Mouse (Mus musculus) left cerebral cortex, postnatal 36 days (tissue): ENCODE measurements around the gene RPS10-NUDT3. TPM values are rescaled to one million over a fixed set of nuclear protein-coding genes. Genes with fewer than 3 reads are reported as not detected.

Experiments
- DNase-seq, 2 experiments: peaks; one replicate each; pipeline ENCODE4 v3.0.0; 2021 to 2022; ENCODE audit warnings: low spot score in 2 of 2, mixed read lengths in 1 of 2
- intact Hi-C: fragments of 180-260 bp; cut with DNase I; formaldehyde crosslinking; loops from one replicate; pipeline ENCODE4 v1.15.1; 2025
- total RNA-seq, 2 experiments: library from RNA; stranded (reverse); gene quantifications; 2 replicates each; pipeline ENCODE4 v1.2.3; 2021

Gene RPS10-NUDT3
- total RNA-seq, 2 experiments from 2014 or later: not detected

- intact Hi-C loops: no loop called here
- no peak for DNase-seq
Observed at GRCm38 (mm10) chr17:27621161-27621560, 13.9 kb downstream of the RPS10-NUDT3 start.

GRCm38 (mm10) chr17:27615388-27615787 lies 19.6 kb downstream of the RPS10-NUDT3 start:
- intact Hi-C loops: no loop called here

GRCm38 (mm10) chr17:27613016-27613415 lies 22.0 kb downstream of the RPS10-NUDT3 start:
- DNase-seq: no peak
- intact Hi-C loops: no loop called here

More at GRCm38 (mm10) chr17:27615388-27615787, 19.6 kb downstream of the RPS10-NUDT3 start:
- DNase-seq: no peak

GRCm38 (mm10) chr17:27611994-27612393 lies 23.0 kb downstream of the RPS10-NUDT3 start:
- intact Hi-C loops: no loop called here
- no peak for DNase-seq

- DNase-seq: no peak
- intact Hi-C loops: no loop called here
Observed at GRCm38 (mm10) chr17:27611519-27611884, 23.5 kb downstream of the RPS10-NUDT3 start.

GRCm38 (mm10) chr17:27610679-27611518 lies 24.1 kb downstream of the RPS10-NUDT3 start:
- peak; percentile 74 to 79 for DNase-seq
- intact Hi-C loops: no loop called here

- intact Hi-C loops: no loop called here
- DNase-seq: no peak
Observed at GRCm38 (mm10) chr17:27609576-27609975, 25.4 kb downstream of the RPS10-NUDT3 start.

- intact Hi-C loops: no loop called here
- DNase-seq: peak in 1 of 2 experiments; percentile 32
Observed at GRCm38 (mm10) chr17:27603522-27604234, 31.3 kb downstream of the RPS10-NUDT3 start.

- intact Hi-C loops: no loop called here
- no peak for DNase-seq
Observed at GRCm38 (mm10) chr17:27603036-27603435, 32.0 kb downstream of the RPS10-NUDT3 start.

- DNase-seq: no peak
- intact Hi-C loops: no loop called here
Observed at GRCm38 (mm10) chr17:27600869-27601268, 34.2 kb downstream of the RPS10-NUDT3 start.

- DNase-seq: no peak
- intact Hi-C loops: no loop called here
Observed at GRCm38 (mm10) chr17:27600286-27600685, 34.7 kb downstream of the RPS10-NUDT3 start.

- DNase-seq: no peak
- intact Hi-C loops: no loop called here
Observed at GRCm38 (mm10) chr17:27596376-27597190, 38.4 kb downstream of the RPS10-NUDT3 start.

- intact Hi-C loops: no loop called here
- DNase-seq: no peak
Observed at GRCm38 (mm10) chr17:27595659-27596375, 39.2 kb downstream of the RPS10-NUDT3 start.

- DNase-seq: no peak
Observed at GRCm38 (mm10) chr17:27592565-27592910, 42.5 kb downstream of the RPS10-NUDT3 start.

GRCm38 (mm10) chr17:27591826-27592564 lies 43.0 kb downstream of the RPS10-NUDT3 start:
- intact Hi-C loops: no loop called here
- no peak for DNase-seq

More at GRCm38 (mm10) chr17:27592565-27592910, 42.5 kb downstream of the RPS10-NUDT3 start:
- intact Hi-C loops: no loop called here

GRCm38 (mm10) chr17:27588231-27588630 lies 46.8 kb downstream of the RPS10-NUDT3 start:
- intact Hi-C loops: no loop called here
- DNase-seq: no peak

- intact Hi-C loops: no loop called here
- peak in 1 of 2 experiments; percentile 47 for DNase-seq
Observed at GRCm38 (mm10) chr17:27587252-27587651, 47.8 kb downstream of the RPS10-NUDT3 start.

- intact Hi-C loops: no loop called here
- DNase-seq: no peak
Observed at GRCm38 (mm10) chr17:27586661-27587060, 48.4 kb downstream of the RPS10-NUDT3 start.
